Mouse (Mus musculus): ENCODE measurements around the gene Wnt10b. TPM values are rescaled to one million over a fixed set of nuclear protein-coding genes. Genes with fewer than 3 reads are reported as not detected.
"Not testable (repeated sequence)": the region's sequence is repeated elsewhere in the genome, so short reads cannot be mapped to it uniquely, and the experiment has no call there.

Gene Wnt10b
- polyA plus RNA-seq (2016; fragmentation: Nextera tagmentation; extraction: Ambion mirVana), result 0.34 and 0.40 TPM in 2 replicates

- peak; percentile 51 for DNase-seq (ENCODE audit: low spot score)
- Histone ChIP-seq H3K27ac (replicated peaks) (no peak within 1 kb of the TSS), H3K4me1 (peaks cover 51% of the 10 kb centered on the region), H3K27me3 (replicated peaks; ENCODE audit: low read depth, poor library complexity, severe bottlenecking) (peaks cover 100% of the 10 kb centered on the region), H3K36me3 (replicated peaks) (no peaks in the 10 kb centered on the region), H3K9me3 (no peaks in the 10 kb centered on the region), H3K4me3 (peak within 1 kb of the TSS; percentile 42)
- under 1% methylated on average over 33 of the region's 33 CpGs for whole genome bisulfite sequencing
These were observed at the start of gene Wnt10b for GRCm38 (mm10) chr15:98777762-98778161. TSS of gene Wnt10b (minus strand) at chr15:98778150.

- Histone ChIP-seq H3K27me3 (replicated peaks; ENCODE audit: low read depth, poor library complexity, severe bottlenecking) (no peaks in the 10 kb centered on the region), H3K4me3 (no peak overlapping the region), H3K9me3 (no peaks in the 10 kb centered on the region), H3K36me3 (replicated peaks) (peaks cover 43% of the 10 kb centered on the region), H3K27ac (replicated peaks) (no peak overlapping the region), H3K4me1 (peaks cover 21% of the 10 kb centered on the region)
- WGBS, result 92% methylated on average over 7 of the region's 7 CpGs
- DNase-seq (ENCODE audit: low spot score), result no peak
These were observed 49.7 kb upstream of the Wnt10b start for GRCm38 (mm10) chr15:98827611-98828011.

- Histone ChIP-seq H3K9me3 (no peaks in the 10 kb centered on the region), H3K4me1 (no peaks in the 10 kb centered on the region), H3K27ac (replicated peaks) (no peak overlapping the region), H3K27me3 (replicated peaks; ENCODE audit: low read depth, poor library complexity, severe bottlenecking) (no peaks in the 10 kb centered on the region), H3K36me3 (replicated peaks) (peaks cover 68% of the 10 kb centered on the region), H3K4me3 (no peak overlapping the region)
- 75% methylated on average over 3 of the region's 3 CpGs for WGBS
- no peak for DNase-seq (ENCODE audit: low spot score)
These were observed 45.5 kb upstream of the Wnt10b start for GRCm38 (mm10) chr15:98823434-98823833.

- Histone ChIP-seq H3K4me3 (no peak overlapping the region), H3K36me3 (replicated peaks) (peaks cover 67% of the 10 kb centered on the region), H3K27ac (replicated peaks) (no peak overlapping the region), H3K4me1 (no peaks in the 10 kb centered on the region), H3K9me3 (no peaks in the 10 kb centered on the region), H3K27me3 (replicated peaks; ENCODE audit: low read depth, poor library complexity, severe bottlenecking) (no peaks in the 10 kb centered on the region)
- 90% methylated on average over 5 of the region's 5 CpGs for WGBS
- no peak for DNase-seq (ENCODE audit: low spot score)
These were observed 44.2 kb upstream of the Wnt10b start for GRCm38 (mm10) chr15:98822147-98822546.

GRCm38 (mm10) chr15:98821403-98821802 is 43.5 kb upstream of the Wnt10b start:
- Histone ChIP-seq H3K27me3 (replicated peaks; ENCODE audit: low read depth, poor library complexity, severe bottlenecking) (no peaks in the 10 kb centered on the region), H3K27ac (replicated peaks) (no peak overlapping the region), H3K9me3 (no peaks in the 10 kb centered on the region), H3K36me3 (replicated peaks) (peaks cover 73% of the 10 kb centered on the region), H3K4me1 (no peaks in the 10 kb centered on the region), H3K4me3 (no peak overlapping the region)
- 30% methylated on average over 10 of the region's 10 CpGs for WGBS
- DNase-seq (ENCODE audit: low spot score), result peak; percentile 30

GRCm38 (mm10) chr15:98820937-98821336 is 43.0 kb upstream of the Wnt10b start:
- DNase-seq (ENCODE audit: low spot score), result no peak
- Histone ChIP-seq H3K27me3 (replicated peaks; ENCODE audit: low read depth, poor library complexity, severe bottlenecking) (no peaks in the 10 kb centered on the region), H3K4me1 (no peaks in the 10 kb centered on the region), H3K9me3 (no peaks in the 10 kb centered on the region), H3K36me3 (replicated peaks) (peaks cover 74% of the 10 kb centered on the region), H3K4me3 (no peak overlapping the region), H3K27ac (replicated peaks) (no peak overlapping the region)
- 86% methylated on average over 4 of the region's 4 CpGs for WGBS

- no peak overlapping the region for H3K4me3 ChIP-seq
- no peaks in the 10 kb centered on the region for H3K9me3 ChIP-seq
- H3K27ac ChIP-seq (replicated peaks), result no peak overlapping the region
- no peak for DNase-seq (ENCODE audit: low spot score)
- no peaks in the 10 kb centered on the region for H3K27me3 ChIP-seq (replicated peaks; ENCODE audit: low read depth, poor library complexity, severe bottlenecking)
- H3K36me3 ChIP-seq (replicated peaks), result peaks cover 74% of the 10 kb centered on the region
- 92% methylated on average over 7 of the region's 7 CpGs for WGBS
- H3K4me1 ChIP-seq, result no peaks in the 10 kb centered on the region
These were observed 40.2 kb upstream of the Wnt10b start for GRCm38 (mm10) chr15:98818171-98818570.

- H3K27ac ChIP-seq (replicated peaks), result no peak overlapping the region
- no peak overlapping the region for H3K4me3 ChIP-seq
- peaks cover 59% of the 10 kb centered on the region for H3K36me3 ChIP-seq (replicated peaks)
- H3K27me3 ChIP-seq (replicated peaks; ENCODE audit: low read depth, poor library complexity, severe bottlenecking), result peaks cover 33% of the 10 kb centered on the region
- no peak for DNase-seq (ENCODE audit: low spot score)
- peaks cover 18% of the 10 kb centered on the region for H3K4me1 ChIP-seq
- WGBS, result 86% methylated on average over 20 of the region's 20 CpGs
- H3K9me3 ChIP-seq, result no peaks in the 10 kb centered on the region
These were observed 34.9 kb upstream of the Wnt10b start for GRCm38 (mm10) chr15:98812741-98813424.

GRCm38 (mm10) chr15:98810212-98810611 is 32.3 kb upstream of the Wnt10b start:
- not testable (repeated sequence) for H3K4me3 ChIP-seq; DNase-seq (ENCODE audit: low spot score); H3K27ac ChIP-seq (replicated peaks); H3K9me3 ChIP-seq
- H3K4me1 ChIP-seq, result peaks cover 45% of the 10 kb centered on the region
- H3K27me3 ChIP-seq (replicated peaks; ENCODE audit: low read depth, poor library complexity, severe bottlenecking), result peaks cover 60% of the 10 kb centered on the region
- peaks cover 44% of the 10 kb centered on the region for H3K36me3 ChIP-seq (replicated peaks)
- 76% methylated on average over 6 of the region's 6 CpGs for WGBS

- Histone ChIP-seq H3K4me1 (peaks cover 52% of the 10 kb centered on the region), H3K4me3 (peak within 1 kb of the TSS; percentile 62), H3K27me3 (replicated peaks; ENCODE audit: low read depth, poor library complexity, severe bottlenecking) (peaks cover 68% of the 10 kb centered on the region), H3K36me3 (replicated peaks) (peaks cover 37% of the 10 kb centered on the region), H3K9me3 (no peaks in the 10 kb centered on the region), H3K27ac (replicated peaks) (no peak within 1 kb of the TSS)
- no peak for DNase-seq (ENCODE audit: low spot score)
- 29% methylated on average over 3 of the region's 3 CpGs for WGBS
These were observed 31.4 kb upstream of the Wnt10b start, which contains the start of gene Ddn for GRCm38 (mm10) chr15:98809390-98809789. TSS of gene Ddn (minus strand) at chr15:98809490.

- H3K4me1 ChIP-seq, result peaks cover 58% of the 10 kb centered on the region
- no peak overlapping the region for H3K27ac ChIP-seq (replicated peaks)
- H3K9me3 ChIP-seq, result no peaks in the 10 kb centered on the region
- DNase-seq (ENCODE audit: low spot score), result no peak
- peaks cover 75% of the 10 kb centered on the region for H3K27me3 ChIP-seq (replicated peaks; ENCODE audit: low read depth, poor library complexity, severe bottlenecking)
- H3K36me3 ChIP-seq (replicated peaks), result peaks cover 30% of the 10 kb centered on the region
- peak overlapping the region; percentile 62; the same call in 1 of the 2 replicates for H3K4me3 ChIP-seq
- 17% methylated on average over 6 of the region's 6 CpGs for WGBS
These were observed 30.7 kb upstream of the Wnt10b start for GRCm38 (mm10) chr15:98808651-98809134.

- peak; percentile 41 for DNase-seq (ENCODE audit: low spot score)
- H3K36me3 ChIP-seq (replicated peaks), result peaks cover 24% of the 10 kb centered on the region
These were observed 30.1 kb upstream of the Wnt10b start for GRCm38 (mm10) chr15:98807895-98808650.

More at GRCm38 (mm10) chr15:98807895-98808650, 30.1 kb upstream of the Wnt10b start:
- Histone ChIP-seq H3K27ac (replicated peaks) (no peak overlapping the region), H3K4me1 (peaks cover 64% of the 10 kb centered on the region), H3K9me3 (no peaks in the 10 kb centered on the region), H3K4me3 (peak overlapping the region; percentile 62), H3K27me3 (replicated peaks; ENCODE audit: low read depth, poor library complexity, severe bottlenecking) (peaks cover 82% of the 10 kb centered on the region)
- WGBS, result 2% methylated on average over 34 of the region's 34 CpGs

Data from embryonic facial prominence, embryonic 10.5 days (tissue).